Mouse (Mus musculus) liver, embryonic 14.5 days (tissue): Measurements from ENCODE around the gene Dgkz. TPM values are rescaled to one million over a fixed set of nuclear protein-coding genes. Genes with fewer than 3 reads are reported as not detected.

Experiments used
- ATAC-seq: fragments of 200-750 bp; cut with Nextera tagmentation; 2 replicates; pipeline ENCODE4 v1.8.0; 2017; ENCODE audit warnings: moderate number of reproducible peaks, mild to moderate bottlenecking, moderate library complexity; ENCODE audit not compliant: insufficient read depth
- DNase-seq, 3 experiments: peaks; one replicate each; pipeline ENCODE4 v3.0.0-alpha.2; 2012 to 2013; ENCODE audit warnings: low read depth in 3 of 3, low spot score in 3 of 3
- H3K27ac ChIP-seq: fragments of 300-500 bp; sonication (generic); 2 replicates; pipeline ENCODE4 v1.5.1; 2014; ENCODE audit warnings: moderate library complexity, mild to moderate bottlenecking, control low read depth, inconsistent platforms
- H3K27me3 ChIP-seq: fragments of 300-500 bp; sonication (generic); 2 replicates; pipeline ENCODE4 v1.6.1; 2014; ENCODE audit warnings: mild to moderate bottlenecking, low read length, moderate library complexity; ENCODE audit not compliant: control insufficient read depth, insufficient read depth
- H3K36me3 ChIP-seq: fragments of 300-500 bp; sonication (generic); replicated peaks from 2 replicates; pipeline ENCODE4 v1.6.1; 2014; ENCODE audit warnings: low read depth; ENCODE audit not compliant: control insufficient read depth, insufficient read depth
- H3K4me1 ChIP-seq, 2 experiments: fragments of 200-500 bp in 1 of 2; fragments of 300-500 bp in 1 of 2; sonication (generic) in 1 of 2; replicated peaks; 2 replicates each; pipeline ENCODE4 v1.6.1; 2012 to 2014; ENCODE audit warnings: antibody characterized with exemption in 1 of 2, inconsistent platforms in 1 of 2, low read length in 1 of 2; ENCODE audit not compliant: control insufficient read depth in 2 of 2, insufficient read depth in 2 of 2
- H3K4me2 ChIP-seq: fragments of 300-500 bp; sonication (generic); 2 replicates; pipeline ENCODE4 v1.6.1; 2014; ENCODE audit warnings: low read depth, mild to moderate bottlenecking, control low read depth, moderate library complexity
- H3K4me3 ChIP-seq, 2 experiments: fragments of 200-500 bp in 1 of 2; fragments of 300-500 bp in 1 of 2; sonication (generic) in 1 of 2; 2 replicates each; pipeline ENCODE4 v1.5.1; 2012 to 2014; ENCODE audit warnings: low read depth in 2 of 2, low read length in 2 of 2, mild to moderate bottlenecking in 2 of 2, control low read depth in 1 of 2, inconsistent platforms in 1 of 2, moderate library complexity in 1 of 2; ENCODE audit not compliant: insufficient read depth in 1 of 2
- H3K9ac ChIP-seq: fragments of 300-500 bp; sonication (generic); replicated peaks from 2 replicates; pipeline ENCODE4 v1.6.1; 2014; ENCODE audit warnings: mild to moderate bottlenecking, control low read depth, moderate library complexity
- H3K9me3 ChIP-seq: fragments of 300-500 bp; sonication (generic); 2 replicates; pipeline ENCODE4 v1.6.1; 2016; ENCODE audit warnings: low read length, mixed read lengths; ENCODE audit not compliant: control insufficient read depth
- CTCF ChIP-seq: IDR thresholded peaks from 2 replicates; pipeline ENCODE4 v1.5.1; 2016; ENCODE audit warnings: antibody characterized with exemption, low read depth, control low read depth
- EP300 ChIP-seq: IDR thresholded peaks from 2 replicates; pipeline ENCODE4 v1.6.1; 2016; ENCODE audit warnings: antibody characterized with exemption, low read depth
- WGBS: fragments of 180-500 bp; shearing (Covaris S2); extraction: QIAGEN DNeasy Blood & Tissue Kit; methylation state at CpG from one replicate; pipeline ENCODE4 v1.1.7; 2014; ENCODE audit not compliant: insufficient replicate concordance; 5-methylcytosine and 5-hydroxymethylcytosine counted together
- polyA plus RNA-seq, 2 experiments: library from polyadenylated mRNA; depleted of rRNA in 1 of 2; stranded (reverse) in 1 of 2; unstranded in 1 of 2; fragments of >200 nt; fragmentation: Nextera tagmentation in 1 of 2; extraction: Ambion mirVana in 1 of 2; gene quantifications; 2 replicates each; pipeline versions ENCODE4 v1.2.1 to v1.2.3; 2012 to 2014

Dgkz gene
- polyA plus RNA-seq, 2 experiments: 19.6 to 60.7 TPM

DNA sequence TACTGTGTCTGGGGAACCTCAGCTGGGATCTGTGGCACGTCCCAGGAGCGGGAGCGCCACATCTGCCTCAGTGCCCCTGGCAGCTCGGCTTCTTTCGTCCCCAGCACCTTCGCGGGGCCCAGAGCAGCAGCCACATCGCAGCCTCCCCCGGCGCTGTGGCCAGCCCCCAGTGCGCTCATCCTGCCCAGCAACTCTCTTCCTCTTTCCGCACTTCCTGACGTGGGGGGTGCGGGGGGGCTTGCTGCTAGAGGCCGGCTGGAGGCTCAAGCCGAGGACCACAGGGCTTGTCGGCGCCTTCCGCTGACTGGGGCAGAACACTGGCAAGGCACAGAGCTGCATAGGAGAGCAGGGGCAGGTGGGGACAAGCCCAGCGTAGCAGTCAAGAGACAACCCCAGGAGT lies 10.2 kb downstream of the Dgkz start:
- Histone ChIP-seq H3K4me3 (peak overlapping the region; percentile 34 to 44), H3K9ac (no peak overlapping the region; the same call in 1 of the 2 replicates), H3K27ac (no peak overlapping the region), H3K4me1 (peaks cover 16 to 30% of the 10 kb centered on the region in 2 experiments), H3K4me2 (peak overlapping the region; percentile 39), H3K27me3 (peaks cover 8% of the 10 kb centered on the region), H3K9me3 (no peaks in the 10 kb centered on the region), H3K36me3 (peaks cover 2% of the 10 kb centered on the region; the same call in 1 of the 2 replicates)
- DNase-seq: no peak
- no peak for TF ChIP-seq CTCF
- no peak for TF ChIP-seq EP300
- ATAC-seq: no peak
- 5% methylated on average over 20 of the region's 20 CpGs for WGBS

DNA sequence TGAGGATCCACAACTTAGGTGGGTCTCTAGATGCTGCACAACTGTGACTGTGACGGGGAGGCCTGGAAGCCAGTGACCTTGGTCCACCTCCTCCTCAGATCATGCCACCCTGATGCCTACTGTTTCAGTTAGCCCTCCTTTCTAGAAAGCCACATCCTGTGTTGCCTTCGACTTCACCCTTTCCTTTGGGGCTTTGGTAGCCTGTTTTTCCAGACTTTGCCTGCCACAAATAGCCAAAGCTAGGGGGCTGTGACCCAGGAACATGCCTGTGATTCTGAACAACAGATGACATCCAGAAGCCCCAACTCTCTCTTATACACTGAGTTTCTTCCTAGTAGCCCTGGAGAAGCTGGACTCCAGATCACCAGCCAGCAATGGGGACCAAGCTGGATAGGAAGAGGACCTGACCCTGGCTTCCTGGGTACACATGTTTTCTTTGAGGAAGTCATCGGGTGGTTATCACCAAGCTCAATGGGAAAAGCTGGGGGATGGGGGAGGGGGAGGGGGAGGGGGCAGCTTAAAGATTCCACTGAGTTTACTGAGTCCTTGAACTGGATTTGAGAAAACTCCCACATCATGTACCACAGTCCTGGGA lies 11.0 kb downstream of the Dgkz start:
- DNase-seq: no peak
- Histone ChIP-seq H3K9ac (no peak overlapping the region), H3K36me3 (peaks cover 3% of the 10 kb centered on the region; the same call in 1 of the 2 replicates), H3K27me3 (peaks cover 8% of the 10 kb centered on the region), H3K27ac (no peak overlapping the region), H3K4me2 (peak overlapping the region; percentile 39), H3K9me3 (no peaks in the 10 kb centered on the region), H3K4me3 (peak overlapping the region; percentile 34 to 44), H3K4me1 (peaks cover 18 to 35% of the 10 kb centered on the region in 2 experiments)
- WGBS: 23% methylated on average over 3 of the region's 3 CpGs
- ATAC-seq: no peak
- TF ChIP-seq EP300 (no peak), CTCF (no peak)

DNA sequence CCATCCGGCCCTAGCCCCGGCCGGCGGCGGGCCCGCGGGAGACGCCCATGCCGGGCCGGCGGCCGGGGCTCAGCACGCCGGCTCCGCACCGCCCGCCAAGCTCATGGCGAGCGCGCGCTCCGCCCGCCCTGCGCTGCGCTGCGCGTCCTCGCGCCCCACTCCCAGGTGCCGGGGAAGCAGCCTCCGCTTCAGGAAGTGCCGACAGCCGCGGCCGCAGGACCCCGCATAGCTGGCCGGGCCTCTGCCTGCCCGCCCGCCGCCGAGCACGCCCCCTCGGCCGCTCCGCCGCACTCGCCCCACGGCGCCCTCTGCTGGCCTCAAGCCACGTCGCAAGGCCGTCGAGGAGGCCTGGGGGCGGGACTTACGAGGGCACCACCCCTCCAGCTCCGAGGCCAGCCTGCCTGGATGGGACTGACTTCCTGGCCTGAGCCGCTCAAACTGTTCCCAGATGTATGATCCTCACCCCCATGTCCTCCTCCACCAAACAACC lies 12.2 kb downstream of the Dgkz start:
- peak overlapping the region; percentile 76 for H3K9ac ChIP-seq
- ATAC-seq (peak; percentile 91), DNase-seq (peak; percentile 73 to 82 (median 76))
- H3K27me3 ChIP-seq: peaks cover 8% of the 10 kb centered on the region
- H3K9me3 ChIP-seq: no peaks in the 10 kb centered on the region
- peak overlapping the region; percentile 86 for H3K4me2 ChIP-seq
- H3K4me1 ChIP-seq: peaks cover 30 to 46% of the 10 kb centered on the region in 2 experiments
- H3K4me3 ChIP-seq: peak overlapping the region; percentile 68 to 73
- 1% methylated on average over 57 of the region's 57 CpGs for WGBS
- TF ChIP-seq EP300 (no peak), CTCF (peak; percentile 89)
- H3K27ac ChIP-seq: peak overlapping the region; percentile 24; the same call in 1 of the 2 replicates
- H3K36me3 ChIP-seq: peaks cover 3% of the 10 kb centered on the region; the same call in 1 of the 2 replicates

DNA sequence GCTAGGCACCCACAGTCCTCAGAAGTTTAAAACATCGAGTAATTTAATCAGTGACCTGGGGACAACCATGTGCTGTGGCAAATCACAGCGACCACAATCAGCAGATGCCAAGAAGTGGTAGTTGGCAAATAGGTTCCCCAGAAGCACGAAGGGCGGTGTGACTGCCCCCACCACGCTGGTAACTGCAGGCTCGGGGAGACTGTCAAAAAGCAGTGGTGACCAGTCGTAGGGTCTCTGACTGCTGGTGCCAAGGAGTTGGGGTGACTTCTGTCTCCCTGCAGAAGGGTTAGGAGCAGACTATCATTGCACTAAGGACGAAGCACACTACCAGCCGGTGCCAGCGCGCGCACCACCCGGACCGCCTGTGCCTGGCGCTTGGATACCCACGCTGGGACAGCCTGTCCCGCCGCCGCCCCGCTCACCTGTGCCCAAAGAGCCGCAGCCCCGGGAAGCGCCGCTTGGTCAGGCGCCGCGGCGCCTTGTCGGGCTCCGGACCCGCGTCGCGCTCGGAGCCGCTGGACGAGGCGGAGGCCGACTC lies 12.7 kb downstream of the Dgkz start:
- peak overlapping the region; percentile 24; the same call in 1 of the 2 replicates for H3K27ac ChIP-seq
- no peak for TF ChIP-seq CTCF
- TF ChIP-seq EP300: no peak
- H3K9me3 ChIP-seq: no peaks in the 10 kb centered on the region
- peak overlapping the region; percentile 68 to 73 for H3K4me3 ChIP-seq
- H3K36me3 ChIP-seq: peaks cover 3% of the 10 kb centered on the region; the same call in 1 of the 2 replicates
- H3K4me2 ChIP-seq: peak overlapping the region; percentile 86
- H3K4me1 ChIP-seq: peaks cover 30 to 50% of the 10 kb centered on the region in 2 experiments
- peaks cover 8% of the 10 kb centered on the region for H3K27me3 ChIP-seq
- ATAC-seq (peak; percentile 27), DNase-seq (no peak)
- H3K9ac ChIP-seq: peak overlapping the region; percentile 76
- under 1% methylated on average over 39 of the region's 39 CpGs for WGBS
